Mouse (Mus musculus): Measurements from ENCODE around the gene Nr2f6.
A peak's percentile ranks its signal among the peaks of the same experiment; 100 is the strongest.

The Nr2f6 gene

DNA sequence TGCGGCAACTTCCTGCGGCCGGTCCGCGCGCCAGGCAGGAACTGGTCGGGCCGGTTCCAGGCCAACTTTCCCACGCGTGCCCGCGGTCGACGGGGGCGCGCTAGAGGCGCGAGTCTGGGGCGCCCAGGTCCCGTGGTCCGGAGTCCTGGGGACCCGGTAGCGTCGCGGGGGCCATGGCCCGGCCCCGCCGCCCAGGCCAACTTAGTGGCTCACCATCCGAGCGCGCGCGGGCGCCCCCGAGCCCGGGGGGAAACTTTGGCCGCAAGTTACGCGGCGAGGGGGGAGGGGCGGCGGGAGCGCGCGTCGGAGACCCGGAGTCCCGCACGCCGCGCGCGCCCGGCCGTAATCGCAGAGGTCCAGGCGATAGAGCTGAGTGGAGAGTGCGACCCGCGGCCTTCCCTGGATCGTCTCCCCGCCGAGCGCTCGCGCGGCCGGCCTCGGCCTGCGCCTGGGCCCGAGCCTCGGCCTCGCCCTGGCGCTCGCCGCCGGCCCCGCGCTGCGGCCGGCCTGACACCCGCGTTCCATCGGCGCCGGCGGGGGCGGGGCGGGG lies at the start of gene Nr2f6:
Gene Nr2f6, minus strand, starts transcription at position 540 of the 550 bp plus-strand sequence.
- no peak for DNase-seq (ENCODE audit: low read depth in 2 of 2, low spot score in 2 of 2)

DNA sequence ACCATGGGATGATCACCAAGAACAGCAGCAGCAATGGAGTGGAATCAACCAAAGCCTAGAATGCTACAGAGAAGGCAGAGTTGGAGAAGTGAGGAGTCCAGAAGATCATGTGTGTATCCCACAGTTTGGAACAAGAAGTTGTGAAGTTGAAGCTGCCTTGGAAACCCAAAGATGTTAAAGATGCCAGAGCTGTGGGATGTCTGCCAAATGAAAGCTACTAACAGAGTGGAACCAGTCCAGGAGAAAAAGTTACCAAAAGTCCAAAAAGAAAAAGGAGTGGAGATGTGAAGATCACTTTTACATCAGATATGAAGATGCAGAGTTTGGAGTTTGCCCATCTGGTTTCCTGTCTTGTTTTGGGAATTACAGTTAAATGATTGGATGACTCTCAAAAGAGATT lies 40.4 kb upstream of the Nr2f6 start:
- no peak for DNase-seq (ENCODE audit: low read depth in 2 of 2, low spot score in 2 of 2)

DNA sequence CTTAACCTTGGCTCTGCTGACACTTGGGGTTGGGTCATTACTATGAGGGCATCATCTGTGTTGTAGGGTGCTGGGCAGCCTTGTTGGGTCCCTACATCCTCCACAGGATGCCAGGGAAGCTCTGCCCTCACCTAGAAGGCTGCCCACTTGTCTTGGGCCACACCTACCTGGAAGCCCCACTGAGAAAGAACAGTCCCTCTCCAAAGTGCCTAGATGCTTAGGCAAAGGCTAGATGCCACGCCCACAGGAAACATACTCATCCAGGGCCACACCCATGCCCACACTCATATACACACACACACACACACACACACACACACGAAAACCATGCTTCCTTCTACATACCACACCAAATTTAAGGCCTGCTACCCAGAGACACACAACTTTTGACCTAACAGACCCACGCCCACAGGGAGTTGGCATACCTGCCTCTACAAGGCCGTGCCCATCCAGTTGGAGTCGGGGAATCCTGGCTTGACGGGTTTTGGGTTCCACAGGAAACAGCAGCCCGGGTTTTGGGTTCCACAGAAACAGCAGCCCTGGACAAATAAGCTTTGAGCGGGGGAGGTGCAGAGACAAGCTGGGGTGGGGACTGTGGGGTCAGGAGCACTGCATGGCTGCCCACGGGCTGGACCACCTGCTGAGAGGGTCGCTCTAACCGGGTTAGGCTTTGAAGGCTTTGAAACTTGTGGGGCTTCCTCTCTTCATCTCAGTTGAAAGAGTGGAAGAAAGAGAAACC lies 29.9 kb upstream of the Nr2f6 start:
- DNase-seq (ENCODE audit: low read depth in 2 of 2, low spot score in 2 of 2), result peak in 1 of 2 experiments; percentile 20

DNA sequence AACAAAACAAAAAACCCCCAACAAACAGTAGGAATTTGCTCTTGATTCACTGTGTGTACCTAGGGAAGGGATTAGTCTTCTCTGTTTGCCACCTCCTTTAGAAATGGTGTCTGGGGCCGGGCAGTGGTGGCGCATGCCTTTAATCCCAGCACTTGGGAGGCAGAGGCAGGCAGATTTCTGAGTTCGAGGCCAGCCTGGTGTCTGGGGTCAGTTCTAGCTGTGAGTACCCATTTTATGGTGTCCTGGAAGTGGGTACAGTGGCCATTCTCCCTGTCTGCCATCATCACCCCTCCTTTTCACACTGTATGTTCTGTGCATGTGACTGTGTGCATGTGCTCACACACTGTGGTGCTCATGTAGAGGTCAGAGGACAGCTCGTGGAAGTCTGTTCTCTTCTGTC lies 26.5 kb upstream of the Nr2f6 start:
- DNase-seq (ENCODE audit: low read depth in 2 of 2, low spot score in 2 of 2), result no peak

DNA sequence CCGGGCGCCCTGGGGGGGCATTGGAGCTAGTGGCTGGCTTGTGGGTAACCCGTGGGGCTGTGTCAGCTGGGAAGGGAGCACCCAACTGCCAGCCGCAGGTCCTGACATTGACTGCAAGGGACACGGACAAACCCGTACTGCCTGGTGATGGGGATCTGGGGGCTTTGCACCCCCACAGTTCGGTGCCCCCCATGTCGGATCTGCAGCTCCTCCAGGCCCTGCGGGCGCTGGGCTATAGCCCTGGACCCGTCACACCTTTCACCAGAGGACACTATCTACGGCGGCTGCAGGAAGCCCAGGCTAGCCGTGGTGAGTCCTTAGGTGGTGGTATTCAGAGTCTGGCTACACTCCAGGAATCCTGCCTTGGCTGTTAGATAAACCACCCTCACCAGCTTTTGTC lies 25.7 kb upstream of the Nr2f6 start:
- DNase-seq (ENCODE audit: low read depth in 2 of 2, low spot score in 2 of 2), result no peak

DNA sequence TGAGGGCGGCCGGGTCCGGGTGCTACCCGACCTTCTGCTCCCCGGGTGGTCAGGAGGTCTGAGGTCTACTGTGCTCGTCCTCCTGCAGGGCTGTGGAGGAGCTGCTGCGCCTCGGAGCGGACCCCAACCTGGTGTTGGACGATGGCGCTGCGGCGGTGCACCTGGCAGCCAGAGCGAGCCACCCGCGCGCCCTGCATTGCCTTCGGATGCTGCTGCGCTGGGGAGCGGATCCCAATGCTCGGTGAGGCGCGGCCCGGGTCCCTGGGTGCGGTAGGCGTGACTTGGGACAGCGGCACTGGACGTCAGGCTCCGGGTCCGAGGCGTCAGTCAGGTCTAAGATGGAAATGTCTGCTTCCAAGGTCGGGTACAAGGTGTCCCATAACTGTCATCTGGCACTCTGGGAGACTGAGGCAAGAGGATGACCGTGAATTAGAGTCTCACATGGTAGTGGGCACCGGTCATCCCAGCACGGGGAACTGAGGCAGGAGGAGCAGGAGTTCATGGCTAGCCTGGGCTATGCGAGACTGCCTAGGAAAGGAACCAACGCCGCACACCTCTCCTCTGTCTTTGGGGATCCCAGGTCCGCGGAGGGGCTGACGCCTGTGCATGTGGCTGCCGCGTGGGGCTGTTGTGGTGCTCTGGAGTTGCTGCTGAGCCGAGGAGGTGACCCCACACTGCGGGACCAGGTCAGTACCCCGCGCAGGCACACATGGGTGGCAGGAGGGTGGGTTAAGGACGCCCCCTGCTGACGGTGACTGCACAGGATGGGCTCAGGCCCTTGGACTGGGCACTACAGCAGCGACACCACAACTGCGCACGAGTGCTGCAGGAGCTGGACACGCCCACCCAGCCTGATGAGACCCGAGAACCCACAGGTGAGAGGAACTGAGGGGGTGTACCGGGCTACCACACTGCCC lies 24.6 kb upstream of the Nr2f6 start:
- peak in 1 of 2 experiments; percentile 11 for DNase-seq (ENCODE audit: low read depth in 2 of 2, low spot score in 2 of 2)

DNA sequence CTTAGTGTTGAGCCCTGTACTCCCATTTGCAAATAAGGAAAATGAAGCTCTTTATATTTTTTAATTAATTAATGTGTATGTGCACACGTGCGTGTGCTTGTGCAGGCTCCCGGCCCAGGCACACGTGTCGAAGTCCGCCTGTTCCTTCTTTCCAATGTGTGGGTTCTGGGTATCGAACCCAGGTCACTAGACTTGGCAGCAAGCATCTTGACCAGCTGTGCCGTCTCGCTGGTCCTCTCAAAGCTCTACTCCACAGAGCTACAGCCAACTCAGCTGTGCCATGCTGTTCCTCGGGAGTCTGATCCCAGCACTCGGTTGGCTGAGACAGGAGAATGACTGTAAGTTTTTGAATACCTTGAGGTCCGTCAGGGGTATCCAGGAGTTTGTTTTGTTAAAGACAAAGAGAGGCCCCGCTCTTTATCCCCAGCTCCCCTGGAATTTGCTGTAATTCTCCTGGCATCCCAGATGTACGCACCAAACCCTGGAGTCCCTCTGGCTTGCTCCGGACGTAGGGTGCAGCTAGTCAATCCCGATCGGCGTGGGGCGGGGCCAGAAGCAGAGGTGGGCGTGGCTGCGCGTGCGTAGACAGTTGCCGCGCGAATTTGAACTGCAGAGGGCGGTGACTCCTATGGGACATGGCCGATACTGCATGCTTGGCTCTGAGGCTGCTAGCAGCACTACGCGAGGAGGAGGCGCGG lies 23.8 kb upstream of the Nr2f6 start, which contains the start of gene Ankle1:
Gene Ankle1, plus strand, starts transcription at position 610 of the 698 bp plus-strand sequence.
- peak; percentile 93 to 98 for DNase-seq (ENCODE audit: low read depth in 2 of 2, low spot score in 2 of 2)

DNA sequence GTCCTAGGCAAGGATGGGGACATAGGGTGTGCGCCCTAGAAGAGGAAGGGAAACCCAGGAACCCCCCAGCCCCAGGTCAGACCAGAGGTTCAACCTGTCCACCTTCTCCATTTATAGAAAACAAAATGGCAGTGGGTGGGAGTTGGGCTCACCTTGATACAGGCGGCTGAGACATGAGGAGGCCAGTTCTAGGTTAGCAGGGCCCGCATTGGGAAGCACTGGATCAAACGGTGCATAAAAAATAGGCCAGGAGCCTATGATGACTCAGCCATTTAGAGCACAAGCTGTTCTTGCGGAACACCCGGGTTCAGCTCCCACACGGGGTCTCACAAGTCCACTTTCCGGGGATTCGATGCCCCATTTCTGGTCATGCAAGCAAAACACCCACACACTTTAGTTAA lies 23.2 kb upstream of the Nr2f6 start:
- no peak for DNase-seq (ENCODE audit: low read depth in 2 of 2, low spot score in 2 of 2)

DNA sequence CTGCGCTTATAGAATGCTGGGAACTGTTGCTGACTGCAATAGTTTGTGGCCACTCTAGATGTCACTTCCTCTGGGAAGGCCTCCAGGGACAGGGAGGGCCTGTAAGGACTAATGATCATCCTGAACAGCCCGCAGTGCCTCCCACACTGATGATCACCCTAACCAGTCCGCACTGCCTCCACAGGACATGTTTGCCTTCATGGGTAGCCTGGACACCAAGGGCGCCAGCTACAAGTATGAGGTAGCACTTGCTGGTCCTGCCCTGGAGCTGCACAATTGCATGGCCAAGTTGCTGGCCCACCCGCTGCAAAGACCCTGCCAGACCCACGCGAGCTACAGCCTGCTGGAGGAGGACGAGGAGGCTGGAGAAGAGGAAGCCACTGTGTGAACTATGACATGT lies 22.3 kb upstream of the Nr2f6 start:
- no peak for DNase-seq (ENCODE audit: low read depth in 2 of 2, low spot score in 2 of 2)

DNA sequence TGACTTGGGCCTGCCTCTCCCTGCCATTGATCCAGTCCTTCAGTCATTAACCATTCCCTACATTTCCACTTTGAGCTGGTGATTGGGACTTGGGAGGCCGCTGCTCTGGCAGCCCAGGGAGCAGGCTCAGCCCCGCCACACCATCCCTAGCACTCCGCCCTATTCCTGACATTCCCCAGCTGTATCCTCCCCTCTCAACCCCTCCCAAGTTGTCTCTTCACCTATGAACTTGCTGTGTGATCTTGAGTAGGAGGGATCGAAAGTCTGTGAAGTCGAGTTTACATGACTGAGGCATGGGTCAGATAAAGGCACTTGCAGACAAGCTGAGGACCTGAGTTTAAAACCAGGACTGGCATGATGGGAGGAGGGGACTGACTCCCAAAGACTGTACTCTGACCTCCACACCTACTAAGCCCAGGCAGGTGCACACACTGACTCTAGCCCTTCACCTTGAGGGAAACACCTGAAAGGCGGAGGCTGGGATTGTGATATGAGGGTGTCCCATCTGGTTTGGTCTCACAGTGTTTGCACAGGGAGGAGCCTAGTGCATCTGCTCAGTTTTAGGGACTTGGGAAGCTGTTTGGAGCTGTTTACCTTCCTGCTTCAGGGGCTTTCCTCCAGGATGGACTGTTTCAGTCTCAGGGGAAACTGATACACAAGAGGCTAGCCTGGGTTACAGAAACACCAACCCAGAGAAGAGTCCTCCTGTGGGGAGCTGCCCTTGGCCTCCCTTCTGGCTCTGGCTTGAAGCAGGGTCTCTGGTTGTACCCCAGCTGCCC lies 21.5 kb upstream of the Nr2f6 start:
- no peak for DNase-seq (ENCODE audit: low read depth in 2 of 2, low spot score in 2 of 2)

DNA sequence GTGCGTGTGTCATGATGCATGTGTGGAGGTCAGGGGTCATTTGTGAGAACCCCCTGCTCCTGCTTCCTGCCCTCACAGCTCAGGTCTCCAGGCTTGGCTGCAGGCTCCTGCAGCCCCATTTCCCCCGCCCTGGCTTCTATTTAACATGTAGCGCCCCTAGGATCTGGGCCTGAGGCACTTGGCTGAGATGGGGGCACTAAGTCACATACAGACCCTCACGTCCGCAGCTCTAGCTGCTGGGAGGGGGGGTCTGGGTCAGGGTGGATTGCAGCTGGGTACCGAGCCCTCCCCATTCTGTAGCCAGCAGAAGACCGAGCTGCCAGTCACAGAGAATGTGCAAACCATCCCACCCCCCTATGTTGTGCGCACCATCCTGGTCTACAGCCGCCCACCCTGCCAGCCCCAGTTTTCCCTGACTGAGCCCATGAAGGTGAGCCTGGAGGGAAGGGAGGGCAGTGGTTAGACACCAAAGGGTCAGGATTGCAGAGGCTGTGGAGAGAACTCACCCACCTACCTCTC lies 20.7 kb upstream of the Nr2f6 start:
- no peak for DNase-seq (ENCODE audit: low read depth in 2 of 2, low spot score in 2 of 2)

DNA sequence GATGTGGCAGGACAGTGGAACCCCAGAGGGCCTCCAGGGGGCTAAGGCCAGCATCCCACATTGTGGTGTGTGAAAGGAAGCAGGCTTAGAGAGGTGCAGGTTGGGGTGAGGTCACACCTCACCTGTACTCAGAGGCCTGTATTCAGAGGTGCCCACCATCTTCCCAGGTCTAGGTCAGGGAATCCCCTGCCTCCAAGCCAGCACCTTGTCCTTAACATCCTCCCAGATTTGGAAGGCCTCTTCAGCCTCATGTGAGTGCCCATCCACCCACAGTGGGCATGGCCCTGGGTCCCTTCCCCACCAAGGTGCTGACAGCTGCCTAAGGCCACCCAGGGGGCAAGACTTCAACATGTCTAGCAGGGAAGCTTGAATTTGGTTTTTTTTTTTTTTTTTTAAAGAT lies 19.7 kb upstream of the Nr2f6 start:
- DNase-seq (ENCODE audit: low read depth in 2 of 2, low spot score in 2 of 2), result no peak

DNA sequence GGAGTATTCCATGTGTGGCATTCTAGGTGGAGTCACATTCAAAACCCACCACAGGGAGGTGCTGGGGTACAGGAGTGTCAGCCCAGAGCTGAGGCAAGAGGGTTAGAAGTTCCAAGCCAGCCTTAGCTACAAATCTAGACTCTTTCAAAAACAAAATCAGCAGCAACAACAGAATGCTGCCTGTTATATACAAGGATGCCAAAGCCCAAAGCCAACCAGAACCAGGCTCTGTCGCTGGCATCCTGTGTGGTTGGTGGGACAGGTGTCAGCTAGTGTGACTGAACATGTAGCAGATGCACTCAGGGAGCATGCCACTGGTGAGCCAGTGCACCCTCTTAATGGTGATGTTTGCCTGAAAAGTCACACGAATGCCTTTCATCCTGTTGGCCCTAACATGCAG lies 19.1 kb upstream of the Nr2f6 start:
- no peak for DNase-seq (ENCODE audit: low read depth in 2 of 2, low spot score in 2 of 2)

DNA sequence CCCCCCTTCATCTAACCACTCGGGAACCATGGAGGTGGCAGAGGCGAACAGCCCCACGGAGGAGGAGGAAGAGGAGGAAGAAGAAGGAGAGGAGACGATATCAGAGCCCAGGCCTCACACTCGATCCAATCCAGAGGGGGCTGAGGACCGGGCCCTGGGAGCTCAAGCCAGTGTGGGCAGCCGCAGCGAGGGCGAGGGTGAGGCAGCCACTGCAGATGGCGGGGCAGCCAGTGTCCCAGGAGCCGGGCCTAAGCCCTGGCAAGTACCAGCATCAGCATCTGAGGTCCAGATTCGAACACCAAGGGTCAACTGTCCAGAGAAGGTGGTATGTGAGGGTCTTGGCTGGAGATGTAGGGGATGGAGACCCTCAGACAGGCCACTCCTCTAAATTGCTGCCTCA lies 15.9 kb upstream of the Nr2f6 start:
- DNase-seq (ENCODE audit: low read depth in 2 of 2, low spot score in 2 of 2), result no peak

DNA sequence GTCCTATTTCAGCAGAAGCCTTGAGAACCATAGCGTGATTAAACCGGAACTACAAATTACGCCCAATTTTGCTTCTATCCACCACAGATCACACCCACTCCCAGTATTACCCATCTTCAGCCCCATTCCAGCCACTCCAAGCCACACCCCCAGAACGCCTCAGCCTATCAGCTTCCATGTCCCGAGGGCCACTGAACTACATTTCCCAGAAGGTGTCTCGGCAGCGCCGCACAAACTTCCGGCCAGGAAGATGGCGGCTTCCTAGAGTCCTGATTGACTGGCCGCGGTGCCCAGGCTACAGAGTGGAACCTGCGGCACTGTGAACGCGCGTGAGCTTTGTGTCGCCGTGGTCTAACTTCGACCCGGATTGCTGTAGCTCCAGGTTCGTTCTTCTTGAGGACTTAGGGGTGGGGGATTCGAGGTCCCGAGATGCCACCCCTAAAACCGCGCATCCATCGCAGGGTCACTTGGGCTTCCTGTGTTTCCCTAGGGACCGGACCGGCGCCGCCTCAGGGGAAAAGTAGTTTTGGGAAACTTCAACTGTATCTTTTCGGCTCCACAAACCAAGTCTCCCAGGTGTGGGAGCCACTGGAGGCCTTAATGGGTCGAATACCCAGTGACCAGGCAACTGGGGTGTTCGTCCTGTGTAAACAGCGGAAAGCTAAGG lies 15.0 kb upstream of the Nr2f6 start, which contains the start of gene Babam1:
Gene Babam1, plus strand, starts transcription at position 223 of the 667 bp plus-strand sequence.
- DNase-seq (ENCODE audit: low read depth in 2 of 2, low spot score in 2 of 2), result peak; percentile 76 to 82

DNA sequence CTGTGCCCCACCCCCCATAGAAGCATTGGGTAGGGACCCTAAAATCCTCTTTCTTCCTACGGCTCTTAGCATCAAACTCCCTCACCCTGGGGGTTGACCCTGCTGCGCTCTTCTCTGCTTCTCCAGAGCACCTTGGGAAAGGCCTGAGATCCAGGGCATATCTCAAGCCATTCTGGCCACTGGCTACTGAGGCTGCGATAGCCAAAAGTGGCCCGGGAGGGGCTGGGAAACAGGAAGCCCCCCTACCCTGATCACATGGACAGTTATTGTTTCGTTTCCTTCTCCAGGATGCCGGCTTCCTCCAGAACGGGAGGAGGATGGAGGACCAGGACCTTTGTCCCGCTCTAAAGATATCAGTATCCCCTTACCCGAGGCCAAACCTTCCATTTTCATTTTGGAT lies 13.9 kb upstream of the Nr2f6 start, which contains the start of gene Ushbp1:
Gene Ushbp1, minus strand, starts transcription at position 174 of the 400 bp plus-strand sequence.
- DNase-seq (ENCODE audit: low read depth in 2 of 2, low spot score in 2 of 2), result no peak

DNA sequence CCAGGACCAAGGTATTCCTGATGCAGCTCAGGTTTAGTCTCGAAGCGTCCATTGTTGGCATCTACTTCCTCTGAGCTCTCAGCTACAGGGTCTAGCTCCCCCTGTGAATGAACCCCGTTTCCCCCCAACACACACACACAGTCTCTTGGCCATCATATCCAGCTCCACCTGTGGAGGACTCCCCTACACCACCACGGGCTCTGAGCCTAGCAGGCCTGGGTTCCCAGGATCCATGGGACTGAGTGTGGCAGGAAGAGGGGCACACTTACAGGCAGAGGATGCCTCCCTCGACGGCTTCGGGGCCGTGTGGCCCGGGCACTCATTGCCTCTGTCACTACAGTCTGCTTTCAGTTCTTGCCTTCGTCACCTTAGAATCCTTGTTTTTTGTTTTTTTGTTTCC lies 13.3 kb upstream of the Nr2f6 start:
- DNase-seq (ENCODE audit: low read depth in 2 of 2, low spot score in 2 of 2), result no peak

DNA sequence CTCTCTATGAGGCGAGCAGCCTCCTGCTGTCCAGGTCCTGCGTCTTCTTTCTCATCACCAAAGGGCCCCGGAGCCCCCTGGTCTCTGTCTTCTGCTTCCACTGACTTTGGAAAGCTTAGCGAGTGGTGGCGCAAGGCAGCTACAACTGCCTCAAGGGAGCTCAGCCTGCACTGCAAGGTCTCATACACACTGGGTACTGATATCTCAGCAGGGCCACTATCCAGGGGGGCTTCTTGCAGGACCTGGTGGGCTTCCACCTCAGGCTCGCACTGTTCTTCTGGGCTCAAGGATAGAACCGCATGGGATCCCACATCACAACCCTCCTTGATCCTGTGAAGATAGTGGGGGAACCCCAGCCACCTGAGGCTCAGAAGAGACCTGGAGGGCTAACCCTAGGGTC lies 12.7 kb upstream of the Nr2f6 start:
- DNase-seq (ENCODE audit: low read depth in 2 of 2, low spot score in 2 of 2), result no peak

DNA sequence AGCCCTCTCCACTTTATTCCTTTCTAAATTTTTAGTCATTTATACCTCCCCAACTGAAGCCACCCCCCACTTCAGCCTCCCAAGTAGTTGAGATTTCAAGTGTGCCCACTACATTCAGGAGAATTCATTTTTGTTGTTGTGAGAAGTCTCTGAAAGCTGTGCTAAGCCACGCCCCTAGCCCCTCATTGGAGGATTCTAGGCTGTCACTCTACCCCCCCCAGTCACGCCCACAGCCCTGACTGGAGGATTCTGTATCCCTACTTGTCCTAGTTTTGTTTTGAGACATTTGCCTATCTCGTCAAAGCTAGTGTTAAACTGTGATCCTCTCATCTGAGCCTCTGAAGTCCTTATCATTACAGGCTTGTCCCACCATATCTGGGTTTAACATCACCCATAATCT lies 11.1 kb upstream of the Nr2f6 start:
- DNase-seq (ENCODE audit: low read depth in 2 of 2, low spot score in 2 of 2), result no peak

DNA sequence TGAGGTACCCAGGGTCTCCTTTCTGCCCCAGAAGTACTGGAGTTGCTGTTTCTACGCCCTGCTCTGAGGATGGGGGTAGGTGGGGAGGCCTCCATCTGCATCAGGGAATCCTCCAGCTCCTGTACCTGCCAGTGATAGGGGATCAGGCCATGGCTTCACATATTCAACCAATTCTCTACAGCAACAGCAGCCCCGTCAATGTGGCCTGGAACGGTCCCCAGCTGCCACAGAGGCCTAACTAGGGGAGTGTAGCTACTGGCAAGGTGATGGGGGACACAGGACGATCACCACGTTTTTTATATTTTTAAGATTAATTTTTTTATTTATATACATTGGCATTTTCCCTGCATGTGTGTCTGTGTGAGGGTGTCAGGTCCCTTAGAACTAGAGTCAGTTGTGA lies 10.6 kb upstream of the Nr2f6 start:
- no peak for DNase-seq (ENCODE audit: low read depth in 2 of 2, low spot score in 2 of 2)
